Mouse (Mus musculus): Measurements from ENCODE around the gene Fbxo31. TPM values are rescaled to one million over a fixed set of nuclear protein-coding genes. Genes with fewer than 3 reads are reported as not detected.
A peak's percentile ranks its signal among the peaks of the same experiment; 100 is the strongest.

The Fbxo31 gene
- polyA plus RNA-seq, 1 experiment, result 24.9 TPM

DNA sequence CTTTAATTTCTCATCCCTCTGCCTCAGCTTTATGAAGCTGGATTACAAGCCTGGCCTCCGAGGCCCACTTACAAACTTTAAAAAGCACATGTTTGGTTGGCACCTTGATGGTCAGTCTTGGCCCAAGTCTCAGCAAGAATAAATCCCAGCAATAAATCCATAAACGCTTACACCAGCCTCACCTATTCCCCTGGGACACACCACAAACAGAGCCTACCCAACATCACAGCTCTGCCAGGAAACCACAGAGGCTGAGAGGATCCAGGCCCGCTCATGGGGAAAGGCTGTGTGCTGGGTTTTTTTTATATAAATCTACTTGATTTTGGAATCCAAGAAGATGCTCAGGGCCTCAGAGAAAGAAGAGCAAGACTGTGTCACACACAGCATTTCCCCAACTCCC is 2.9 kb downstream of the Fbxo31 start:
- H3K27me3 ChIP-seq (ENCODE audit: control insufficient read depth, insufficient read depth, low read length), result no peaks in the 10 kb centered on the region
- no peaks in the 10 kb centered on the region for H3K36me3 ChIP-seq (ENCODE audit: control insufficient read depth, insufficient read depth, low read length)
- H3K4me1 ChIP-seq (ENCODE audit: control insufficient read depth, insufficient read depth, insufficient read length, low read length), result peaks cover 18% of the 10 kb centered on the region
- TF ChIP-seq CTCF (IDR thresholded peaks at IDR 0.05; ENCODE audit: extremely low read depth, insufficient read length, insufficient replicate concordance, low read depth, low read length) (no peak), POLR2A (IDR thresholded peaks at IDR 0.05; ENCODE audit: low read depth, low read length) (no peak)
- WGBS, result 78% methylated on average over 3 of the region's 3 CpGs
- no peak overlapping the region for H3K4me3 ChIP-seq (ENCODE audit: low read depth, low read length)
- no peak overlapping the region for H3K27ac ChIP-seq (ENCODE audit: insufficient read depth, low read depth, low read length)

DNA sequence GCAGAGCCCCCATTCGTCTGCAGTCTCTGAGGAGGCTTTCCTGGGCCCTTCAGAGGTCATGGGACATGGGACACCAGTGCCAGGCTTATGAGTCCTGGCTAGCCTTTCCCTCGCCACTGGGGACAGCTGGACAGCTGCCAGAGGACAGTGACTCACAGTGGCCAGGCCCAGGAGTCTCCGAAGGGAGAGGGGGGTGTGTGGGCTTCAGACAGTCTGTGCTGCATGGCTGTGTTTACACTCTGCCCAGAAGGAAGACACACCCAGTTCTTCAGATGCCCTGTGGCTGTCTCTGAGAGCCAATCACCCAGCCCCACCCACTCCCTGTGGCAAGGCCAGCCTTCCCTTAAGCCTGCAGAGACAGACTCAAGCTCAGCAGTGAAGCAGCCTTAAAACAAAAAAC is 5.3 kb downstream of the Fbxo31 start:
- 29% methylated on average over 3 of the region's 3 CpGs for WGBS
- Histone ChIP-seq H3K4me3 (ENCODE audit: low read depth, low read length) (no peak overlapping the region), H3K27me3 (ENCODE audit: control insufficient read depth, insufficient read depth, low read length) (no peaks in the 10 kb centered on the region), H3K4me1 (ENCODE audit: control insufficient read depth, insufficient read depth, insufficient read length, low read length) (peaks cover 7% of the 10 kb centered on the region; the same call in 1 of the 2 replicates), H3K36me3 (ENCODE audit: control insufficient read depth, insufficient read depth, low read length) (no peaks in the 10 kb centered on the region), H3K27ac (ENCODE audit: insufficient read depth, low read depth, low read length) (no peak overlapping the region)
- TF ChIP-seq POLR2A (IDR thresholded peaks at IDR 0.05; ENCODE audit: low read depth, low read length) (0 out of 2 replicates have a peak, but pooled peaks have one; percentile 11), CTCF (IDR thresholded peaks at IDR 0.05; ENCODE audit: extremely low read depth, insufficient read length, insufficient replicate concordance, low read depth, low read length) (no peak)

DNA sequence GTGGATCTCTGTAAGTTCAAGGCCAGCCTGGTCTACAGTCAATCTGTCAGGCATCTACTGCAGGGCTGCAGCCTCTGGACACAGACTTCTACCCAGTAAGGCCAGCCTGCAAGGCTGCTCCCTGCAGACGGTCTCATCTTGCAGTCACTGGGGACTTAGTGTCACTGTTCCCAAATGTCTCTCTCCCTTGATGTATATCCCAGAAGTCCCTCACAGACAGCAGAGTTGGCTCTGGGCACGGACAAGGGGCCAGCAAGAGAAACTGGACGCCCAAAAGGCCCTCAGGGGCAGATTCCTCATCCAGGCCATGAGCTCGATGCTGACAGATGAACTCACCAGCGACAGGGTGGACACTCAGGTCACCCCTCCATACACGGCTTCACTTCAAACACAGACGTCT is 6.5 kb downstream of the Fbxo31 start:
- TF ChIP-seq CTCF (IDR thresholded peaks at IDR 0.05; ENCODE audit: extremely low read depth, insufficient read length, insufficient replicate concordance, low read depth, low read length), result no peak
- TF ChIP-seq POLR2A (IDR thresholded peaks at IDR 0.05; ENCODE audit: low read depth, low read length), result no peak
- peaks cover 7% of the 10 kb centered on the region; the same call in 1 of the 2 replicates for H3K4me1 ChIP-seq (ENCODE audit: control insufficient read depth, insufficient read depth, insufficient read length, low read length)
- H3K4me3 ChIP-seq (ENCODE audit: low read depth, low read length), result no peak overlapping the region
- H3K36me3 ChIP-seq (ENCODE audit: control insufficient read depth, insufficient read depth, low read length), result no peaks in the 10 kb centered on the region
- WGBS, result 91% methylated on average over 7 of the region's 7 CpGs
- no peaks in the 10 kb centered on the region for H3K27me3 ChIP-seq (ENCODE audit: control insufficient read depth, insufficient read depth, low read length)
- H3K27ac ChIP-seq (ENCODE audit: insufficient read depth, low read depth, low read length), result no peak overlapping the region

DNA sequence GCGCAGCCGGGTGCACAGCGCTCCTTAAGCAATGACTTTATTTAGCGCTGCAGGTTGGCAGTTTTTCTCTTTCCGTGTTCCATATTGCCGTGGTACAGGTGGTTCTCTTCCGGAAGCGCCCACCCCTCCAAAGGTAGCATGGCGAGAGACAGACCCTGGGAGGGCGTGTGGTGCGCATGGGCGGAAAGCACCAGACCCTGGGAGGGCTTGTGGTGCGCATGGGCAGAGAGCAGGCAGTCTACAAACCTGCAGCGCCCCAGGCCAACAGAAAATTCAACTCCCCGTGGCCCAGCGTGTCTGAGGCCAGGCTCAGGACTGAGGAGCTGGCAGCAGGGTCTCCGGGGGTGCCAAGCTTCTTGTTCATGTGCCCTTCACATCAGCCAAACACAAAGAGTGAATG is 7.8 kb downstream of the Fbxo31 start:
- no peak for TF ChIP-seq CTCF (IDR thresholded peaks at IDR 0.05; ENCODE audit: extremely low read depth, insufficient read length, insufficient replicate concordance, low read depth, low read length)
- no peak for TF ChIP-seq POLR2A (IDR thresholded peaks at IDR 0.05; ENCODE audit: low read depth, low read length)

DNA sequence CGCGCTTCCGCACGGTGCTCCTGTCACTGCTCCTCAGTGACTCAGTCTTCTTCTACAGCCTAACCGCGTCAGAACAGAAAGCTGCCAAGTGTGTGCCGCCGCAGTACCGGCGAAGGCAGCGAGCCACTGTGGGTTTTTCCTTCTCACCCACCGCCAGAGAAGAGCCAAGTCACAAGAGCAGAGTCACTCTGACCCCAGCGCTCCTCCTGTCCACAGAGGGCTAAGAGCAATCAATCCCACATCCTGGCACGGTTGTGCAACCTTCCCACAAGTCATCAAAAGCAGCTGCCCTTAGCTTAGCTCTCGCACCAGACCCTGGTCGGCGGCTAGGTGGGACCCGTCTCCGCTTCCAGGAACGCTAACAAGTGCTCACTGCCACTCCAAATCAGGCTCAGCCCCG is 8.3 kb downstream of the Fbxo31 start:
- Histone ChIP-seq H3K27me3 (ENCODE audit: control insufficient read depth, insufficient read depth, low read length) (no peaks in the 10 kb centered on the region), H3K36me3 (ENCODE audit: control insufficient read depth, insufficient read depth, low read length) (no peaks in the 10 kb centered on the region), H3K4me3 (ENCODE audit: low read depth, low read length) (no peak overlapping the region), H3K4me1 (ENCODE audit: control insufficient read depth, insufficient read depth, insufficient read length, low read length) (peaks cover 7% of the 10 kb centered on the region; the same call in 1 of the 2 replicates), H3K27ac (ENCODE audit: insufficient read depth, low read depth, low read length) (no peak overlapping the region)
- TF ChIP-seq POLR2A (IDR thresholded peaks at IDR 0.05; ENCODE audit: low read depth, low read length) (no peak), CTCF (IDR thresholded peaks at IDR 0.05; ENCODE audit: extremely low read depth, insufficient read length, insufficient replicate concordance, low read depth, low read length) (no peak)
- WGBS, result 73% methylated on average over 21 of the region's 21 CpGs

More for the DNA sequence above, 7.8 kb downstream of the Fbxo31 start:
- Histone ChIP-seq H3K36me3 (ENCODE audit: control insufficient read depth, insufficient read depth, low read length) (no peaks in the 10 kb centered on the region), H3K4me3 (ENCODE audit: low read depth, low read length) (no peak overlapping the region), H3K27ac (ENCODE audit: insufficient read depth, low read depth, low read length) (no peak overlapping the region), H3K27me3 (ENCODE audit: control insufficient read depth, insufficient read depth, low read length) (no peaks in the 10 kb centered on the region), H3K4me1 (ENCODE audit: control insufficient read depth, insufficient read depth, insufficient read length, low read length) (peaks cover 7% of the 10 kb centered on the region; the same call in 1 of the 2 replicates)
- WGBS, result 80% methylated on average over 17 of the region's 17 CpGs

DNA sequence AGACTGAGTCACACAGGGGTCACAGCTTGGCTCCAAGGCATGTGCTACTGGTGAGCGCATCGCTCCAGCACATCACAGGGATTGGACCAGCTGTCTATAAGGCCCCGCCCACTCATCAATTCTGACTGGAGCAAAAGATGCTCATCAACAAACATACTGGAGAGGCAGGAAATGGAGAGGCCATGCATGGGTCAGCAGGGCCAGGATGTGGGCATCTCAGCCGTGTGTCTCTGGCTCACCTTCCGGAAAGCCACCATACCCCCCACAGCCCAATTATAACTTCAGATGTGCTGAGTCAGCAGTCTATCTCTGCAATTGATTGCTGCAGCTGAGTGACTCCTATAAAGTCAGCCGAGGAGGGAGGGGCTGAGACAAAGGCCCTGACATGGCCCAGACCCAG is 10.3 kb downstream of the Fbxo31 start:
- Histone ChIP-seq H3K36me3 (ENCODE audit: control insufficient read depth, insufficient read depth, low read length) (no peaks in the 10 kb centered on the region), H3K4me3 (ENCODE audit: low read depth, low read length) (no peak overlapping the region), H3K27me3 (ENCODE audit: control insufficient read depth, insufficient read depth, low read length) (no peaks in the 10 kb centered on the region), H3K4me1 (ENCODE audit: control insufficient read depth, insufficient read depth, insufficient read length, low read length) (peaks cover 5% of the 10 kb centered on the region; the same call in 1 of the 2 replicates), H3K27ac (ENCODE audit: insufficient read depth, low read depth, low read length) (no peak overlapping the region)
- TF ChIP-seq POLR2A (IDR thresholded peaks at IDR 0.05; ENCODE audit: low read depth, low read length) (no peak), CTCF (IDR thresholded peaks at IDR 0.05; ENCODE audit: extremely low read depth, insufficient read length, insufficient replicate concordance, low read depth, low read length) (no peak)
- WGBS, result 69% methylated on average over 6 of the region's 6 CpGs

DNA sequence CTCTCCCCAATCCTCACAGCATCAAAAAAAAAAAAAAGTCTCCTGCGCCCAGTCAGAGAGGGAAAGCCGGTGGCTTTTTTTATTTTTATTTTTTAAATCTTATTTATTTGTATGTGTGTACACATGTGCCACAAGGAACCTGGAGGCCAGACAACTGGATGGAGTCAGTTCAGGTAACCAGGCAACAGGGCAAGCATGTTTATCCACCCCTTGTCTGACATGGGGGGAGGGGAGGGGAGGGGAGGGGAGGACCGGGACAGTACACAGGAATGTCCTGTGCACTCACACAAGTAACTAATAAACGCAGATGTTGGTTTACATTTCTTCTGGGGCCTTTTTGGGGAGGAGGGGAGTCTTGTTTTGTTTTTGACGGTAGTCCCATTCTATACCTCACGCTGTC is 14.9 kb downstream of the Fbxo31 start:
- Histone ChIP-seq H3K27me3 (ENCODE audit: control insufficient read depth, insufficient read depth, low read length) (no peaks in the 10 kb centered on the region), H3K36me3 (ENCODE audit: control insufficient read depth, insufficient read depth, low read length) (peaks cover 3% of the 10 kb centered on the region; the same call in 1 of the 2 replicates), H3K4me1 (ENCODE audit: control insufficient read depth, insufficient read depth, insufficient read length, low read length) (peaks cover 8% of the 10 kb centered on the region), H3K4me3 (ENCODE audit: low read depth, low read length) (no peak overlapping the region), H3K27ac (ENCODE audit: insufficient read depth, low read depth, low read length) (no peak overlapping the region)
- no peak for TF ChIP-seq CTCF (IDR thresholded peaks at IDR 0.05; ENCODE audit: extremely low read depth, insufficient read length, insufficient replicate concordance, low read depth, low read length)
- no peak for TF ChIP-seq POLR2A (IDR thresholded peaks at IDR 0.05; ENCODE audit: low read depth, low read length)
- WGBS, result 69% methylated on average over 6 of the region's 6 CpGs

Data from small intestine, adult 2 months (tissue).